Mouse (Mus musculus): ENCODE data around the gene Tsc22d2.

GRCm38 (mm10) chr3:58398541-58398940 is 16.0 kb upstream of the Tsc22d2 start:
- TF ChIP-seq CTCF (IDR thresholded peaks at IDR 0.05; ENCODE audit: borderline replicate concordance, control insufficient read depth, extremely low read depth, insufficient read depth, low read length, poor library complexity) (no peak), POLR2A (IDR thresholded peaks at IDR 0.05; ENCODE audit: control insufficient read depth, extremely low read depth, insufficient read depth, low read length, poor library complexity) (no peak)

Measured in thymus, adult 2 months (tissue).